Mouse (Mus musculus) spleen, adult 2 months (tissue): ENCODE results near the gene Ndufb4.

Experiments
- CTCF ChIP-seq: fragments of 200-500 bp; IDR thresholded peaks from 2 replicates; pipeline ENCODE4 v1.5.1; 2011; ENCODE audit warnings: mild to moderate bottlenecking, inconsistent platforms; ENCODE audit not compliant: insufficient read depth, insufficient read length, insufficient replicate concordance; ENCODE audit errors: extremely low read depth
- POLR2A ChIP-seq: fragments of 200-500 bp; IDR thresholded peaks from 2 replicates; pipeline ENCODE4 v1.6.1; 2011; ENCODE audit warnings: low read depth, low read length, inconsistent platforms

- TF ChIP-seq POLR2A (no peak), CTCF (no peak)
Observed at GRCm38 (mm10) chr16:37611072-37611471, 43.2 kb downstream of the Ndufb4 start.
